Mouse (Mus musculus) neural tube, embryonic 12.5 days (tissue): ENCODE measurements around the gene Tubb3. TPM values are rescaled to one million over a fixed set of nuclear protein-coding genes. Genes with fewer than 3 reads are reported as not detected.

ENCODE experiments used
- ATAC-seq: fragments of 200-750 bp; cut with Nextera tagmentation; 2 replicates; pipeline ENCODE4 v1.8.0; 2017; ENCODE audit warnings: low read depth, mild to moderate bottlenecking, moderate TSS enrichment, moderate library complexity; ENCODE audit not compliant: low FRiP score
- H3K27ac ChIP-seq: fragments of 300-500 bp; sonication (generic); 2 replicates; pipeline ENCODE4 v1.5.1; 2016
- H3K27me3 ChIP-seq: fragments of 300-500 bp; sonication (generic); replicated peaks from 2 replicates; pipeline ENCODE4 v1.6.1; 2016; ENCODE audit warnings: mild to moderate bottlenecking
- H3K36me3 ChIP-seq: fragments of 300-500 bp; sonication (generic); 2 replicates; pipeline ENCODE4 v1.6.1; 2016; ENCODE audit warnings: mild to moderate bottlenecking
- H3K4me1 ChIP-seq: fragments of 300-500 bp; sonication (generic); 2 replicates; pipeline ENCODE4 v1.6.1; 2016
- H3K4me2 ChIP-seq: fragments of 300-500 bp; sonication (generic); replicated peaks from 2 replicates; pipeline ENCODE4 v1.6.1; 2016; ENCODE audit warnings: mild to moderate bottlenecking
- H3K4me3 ChIP-seq: fragments of 300-500 bp; sonication (generic); 2 replicates; pipeline ENCODE4 v1.5.1; 2016
- H3K9ac ChIP-seq: fragments of 300-500 bp; sonication (generic); 2 replicates; pipeline ENCODE4 v1.6.1; 2016; ENCODE audit warnings: mild to moderate bottlenecking
- H3K9me3 ChIP-seq: fragments of 300-500 bp; sonication (generic); 2 replicates; pipeline ENCODE4 v1.6.1; 2016; ENCODE audit warnings: mild to moderate bottlenecking
- WGBS: fragments of 180-500 bp; shearing (Covaris S2); methylation state at CpG from one replicate; pipeline ENCODE4 v1.1.7; 2016; 5-methylcytosine and 5-hydroxymethylcytosine counted together
- polyA plus RNA-seq: library from polyadenylated mRNA; unstranded; fragments of >200 nt; fragmentation: Nextera tagmentation; extraction: Ambion mirVana; gene quantifications from 2 replicates; pipeline ENCODE4 v1.2.1, GENCODE M21; 2016

The Tubb3 gene
- 1,217 and 1,244 TPM in 2 replicates for polyA plus RNA-seq

GRCm38 (mm10) chr8:123411246-123411645 lies at the start of gene Tubb3:
TSS of gene Tubb3 (plus strand) at chr8:123411424.
- Histone ChIP-seq H3K4me3 (peak within 1 kb of the TSS; percentile 79), H3K27ac (peak within 1 kb of the TSS; percentile 93), H3K4me2 (peak within 1 kb of the TSS; percentile 69), H3K9ac (peak within 1 kb of the TSS; percentile 95), H3K4me1 (peaks cover 23% of the 10 kb centered on the region), H3K9me3 (no peaks in the 10 kb centered on the region), H3K36me3 (no peaks in the 10 kb centered on the region), H3K27me3 (0 out of 2 replicates have a peak, but pooled peaks cover 7% of the 10 kb centered on the region)
- WGBS = under 1% methylated on average over 29 of the region's 29 CpGs
- ATAC-seq = peak; percentile 83

GRCm38 (mm10) chr8:123373403-123374238 lies 37.6 kb upstream of the Tubb3 start, which contains the start of gene Tcf25:
TSS of gene Tcf25 (plus strand) at chr8:123373753.
- Histone ChIP-seq H3K4me1 (peaks cover 23% of the 10 kb centered on the region), H3K36me3 (peaks cover 15% of the 10 kb centered on the region; the same call in 1 of the 2 replicates), H3K9ac (peak within 1 kb of the TSS; percentile 76), H3K4me2 (peak within 1 kb of the TSS; percentile 79), H3K4me3 (peak within 1 kb of the TSS; percentile 72), H3K9me3 (no peaks in the 10 kb centered on the region), H3K27ac (peak within 1 kb of the TSS; percentile 90), H3K27me3 (no peaks in the 10 kb centered on the region)
- WGBS = 1% methylated on average over 75 of the region's 75 CpGs
- peak; percentile 93 for ATAC-seq

DNA sequence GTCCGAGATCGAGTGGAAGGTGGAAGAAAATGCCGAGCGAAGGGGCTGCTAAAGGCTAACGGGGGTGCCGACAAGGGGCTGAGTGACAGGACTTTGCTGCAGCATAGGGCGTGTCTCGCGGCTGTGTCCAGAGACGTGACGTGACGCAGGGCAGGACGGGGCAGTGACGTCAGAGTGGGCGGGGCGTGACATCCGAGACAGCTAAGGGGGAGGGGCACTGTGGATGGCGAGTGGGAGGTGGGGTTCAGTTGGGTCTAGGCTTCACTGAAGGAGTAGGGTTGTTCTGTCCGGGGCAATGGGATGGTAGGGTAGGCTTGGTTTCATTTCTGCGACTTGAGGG lies 37.0 kb upstream of the Tubb3 start:
- Histone ChIP-seq H3K36me3 (peaks cover 10% of the 10 kb centered on the region; the same call in 1 of the 2 replicates), H3K9me3 (no peaks in the 10 kb centered on the region), H3K27ac (peak overlapping the region; percentile 90), H3K4me3 (peak overlapping the region; percentile 72), H3K4me2 (peak overlapping the region; percentile 79), H3K9ac (peak overlapping the region; percentile 76), H3K27me3 (no peaks in the 10 kb centered on the region), H3K4me1 (peaks cover 23% of the 10 kb centered on the region)
- under 1% methylated on average over 20 of the region's 20 CpGs for WGBS
- ATAC-seq = peak; percentile 85

DNA sequence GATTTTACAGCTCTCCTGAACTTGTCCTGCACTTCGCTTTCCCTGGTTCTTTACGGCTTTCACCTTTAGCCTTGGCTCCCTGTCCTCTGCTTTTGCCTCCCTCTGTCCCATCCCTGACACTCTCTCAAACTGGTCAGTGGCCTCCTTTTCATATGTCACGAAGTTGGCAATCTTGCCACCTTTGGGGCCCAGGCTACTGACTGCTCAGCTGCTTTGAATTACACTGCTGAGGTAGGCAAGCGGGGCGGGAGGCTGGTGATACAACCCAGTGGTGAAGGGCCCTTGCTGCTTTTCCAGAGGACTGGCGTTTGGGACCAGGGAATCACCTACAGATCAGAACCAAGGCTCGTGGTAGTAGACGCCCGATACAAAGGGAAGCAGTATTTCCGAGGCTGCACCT lies 35.5 kb upstream of the Tubb3 start:
- no peak for ATAC-seq
- 84% methylated on average over 10 of the region's 10 CpGs for WGBS
- 0 out of 2 replicates have a peak overlapping the region, but pooled peaks have one; percentile 0 for H3K4me2 ChIP-seq
- no peaks in the 10 kb centered on the region for H3K9me3 ChIP-seq
- peaks cover 23% of the 10 kb centered on the region for H3K4me1 ChIP-seq
- peaks cover 4% of the 10 kb centered on the region; the same call in 1 of the 2 replicates for H3K36me3 ChIP-seq
- H3K9ac ChIP-seq = no peak overlapping the region
- H3K4me3 ChIP-seq = no peak overlapping the region
- no peaks in the 10 kb centered on the region for H3K27me3 ChIP-seq
- no peak overlapping the region for H3K27ac ChIP-seq

- Histone ChIP-seq H3K27me3 (no peaks in the 10 kb centered on the region), H3K36me3 (peaks cover 8% of the 10 kb centered on the region; the same call in 1 of the 2 replicates), H3K4me1 (peaks cover 23% of the 10 kb centered on the region), H3K4me3 (no peak overlapping the region), H3K9ac (no peak overlapping the region), H3K4me2 (no peak overlapping the region), H3K27ac (no peak overlapping the region), H3K9me3 (no peaks in the 10 kb centered on the region)
- no peak for ATAC-seq
- WGBS = 53% methylated on average over 8 of the region's 8 CpGs
Observed at GRCm38 (mm10) chr8:123376106-123376505, 35.1 kb upstream of the Tubb3 start.

DNA sequence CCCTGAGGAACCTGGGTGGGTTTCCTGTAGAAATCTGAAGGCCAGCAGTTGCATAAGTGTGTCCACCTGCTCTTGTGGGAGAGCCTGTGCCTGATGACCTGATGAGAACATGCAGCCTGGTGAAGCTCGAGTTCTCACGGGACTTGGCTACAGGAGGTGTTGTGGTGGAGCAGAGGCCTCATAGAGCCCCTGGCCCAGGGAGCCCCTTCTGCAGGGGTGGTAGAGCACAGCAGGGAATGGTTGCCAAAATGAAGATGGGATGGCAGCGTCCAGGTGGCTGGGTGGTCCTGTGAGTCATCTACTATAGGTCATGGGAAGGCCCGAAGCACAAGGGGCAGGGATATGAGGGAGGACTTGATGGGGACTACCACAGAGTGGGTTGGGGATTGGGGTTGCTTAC lies 29.5 kb upstream of the Tubb3 start:
- H3K4me3 ChIP-seq = no peak overlapping the region
- peaks cover 60% of the 10 kb centered on the region for H3K36me3 ChIP-seq
- no peaks in the 10 kb centered on the region for H3K9me3 ChIP-seq
- no peak for ATAC-seq
- H3K4me1 ChIP-seq = no peaks in the 10 kb centered on the region
- no peak overlapping the region for H3K27ac ChIP-seq
- no peak overlapping the region for H3K4me2 ChIP-seq
- no peaks in the 10 kb centered on the region for H3K27me3 ChIP-seq
- H3K9ac ChIP-seq = no peak overlapping the region
- 97% methylated on average over 4 of the region's 4 CpGs for WGBS

- 91% methylated on average over 8 of the region's 8 CpGs for WGBS
- no peak for ATAC-seq
Observed at GRCm38 (mm10) chr8:123382516-123382915, 28.7 kb upstream of the Tubb3 start.

GRCm38 (mm10) chr8:123384883-123385540 lies 26.2 kb upstream of the Tubb3 start:
- Histone ChIP-seq H3K4me1 (no peaks in the 10 kb centered on the region), H3K36me3 (peaks cover 93% of the 10 kb centered on the region), H3K9me3 (no peaks in the 10 kb centered on the region), H3K4me2 (no peak overlapping the region), H3K27me3 (no peaks in the 10 kb centered on the region), H3K4me3 (no peak overlapping the region), H3K27ac (no peak overlapping the region), H3K9ac (no peak overlapping the region)
- ATAC-seq = no peak
- WGBS = 75% methylated on average over 9 of the region's 9 CpGs

More at GRCm38 (mm10) chr8:123382516-123382915, 28.7 kb upstream of the Tubb3 start:
- no peak overlapping the region for H3K9ac ChIP-seq
- no peak overlapping the region for H3K27ac ChIP-seq
- H3K9me3 ChIP-seq = no peaks in the 10 kb centered on the region
- H3K4me1 ChIP-seq = no peaks in the 10 kb centered on the region
- no peak overlapping the region for H3K4me3 ChIP-seq
- H3K4me2 ChIP-seq = no peak overlapping the region
- H3K27me3 ChIP-seq = no peaks in the 10 kb centered on the region
- peaks cover 68% of the 10 kb centered on the region for H3K36me3 ChIP-seq

DNA sequence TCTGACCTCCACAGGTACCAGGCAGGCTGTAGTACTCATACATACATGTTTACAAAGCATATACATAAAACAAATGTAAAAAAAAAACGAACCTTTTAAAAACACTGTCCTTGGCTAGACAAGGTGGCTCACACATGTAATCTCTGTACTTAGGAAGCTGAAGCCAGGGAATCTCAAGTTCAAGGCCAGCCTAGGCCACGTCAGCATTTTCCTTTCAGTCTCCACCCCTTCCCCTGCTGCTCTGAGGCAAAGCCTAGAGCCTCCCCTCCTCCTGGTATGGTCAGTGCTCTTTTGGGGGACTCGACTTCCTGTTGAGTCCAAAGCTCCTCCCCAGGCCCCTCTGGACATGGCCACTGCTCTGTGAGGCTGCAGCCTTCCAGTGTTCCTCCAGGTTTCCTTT lies 24.2 kb upstream of the Tubb3 start:
- ATAC-seq = no peak
- H3K9me3 ChIP-seq = no peaks in the 10 kb centered on the region
- H3K27me3 ChIP-seq = no peaks in the 10 kb centered on the region
- WGBS = 79% methylated on average over 3 of the region's 3 CpGs
- H3K4me3 ChIP-seq = no peak overlapping the region
- H3K27ac ChIP-seq = no peak overlapping the region
- H3K9ac ChIP-seq = no peak overlapping the region
- no peak overlapping the region for H3K4me2 ChIP-seq
- peaks cover 100% of the 10 kb centered on the region for H3K36me3 ChIP-seq
- no peaks in the 10 kb centered on the region for H3K4me1 ChIP-seq

DNA sequence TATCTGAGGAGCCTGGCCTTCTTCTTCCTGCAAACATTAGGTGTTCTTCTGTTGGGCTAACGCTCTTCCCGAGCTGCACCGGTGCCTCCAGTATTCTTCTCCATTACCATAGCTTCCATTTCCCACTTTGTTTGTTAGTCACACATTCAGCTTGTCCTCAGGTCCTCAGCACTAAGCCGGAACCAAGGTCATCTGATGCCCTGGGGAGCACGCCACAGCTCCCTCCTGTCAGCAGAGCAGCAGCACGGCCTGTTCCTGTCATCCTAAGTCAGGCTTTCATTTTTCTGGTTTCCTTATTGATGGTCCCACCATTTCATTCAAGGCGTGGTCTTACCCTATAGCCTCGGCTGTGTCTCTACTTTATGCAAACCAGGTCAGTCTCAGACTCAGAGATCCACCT lies 23.4 kb upstream of the Tubb3 start:
- no peaks in the 10 kb centered on the region for H3K27me3 ChIP-seq
- no peaks in the 10 kb centered on the region for H3K4me1 ChIP-seq
- peaks cover 100% of the 10 kb centered on the region for H3K36me3 ChIP-seq
- ATAC-seq = no peak
- H3K9ac ChIP-seq = no peak overlapping the region
- H3K4me3 ChIP-seq = no peak overlapping the region
- 93% methylated on average over 8 of the region's 8 CpGs for WGBS
- H3K4me2 ChIP-seq = no peak overlapping the region
- no peaks in the 10 kb centered on the region for H3K9me3 ChIP-seq
- no peak overlapping the region for H3K27ac ChIP-seq

- Histone ChIP-seq H3K9ac (no peak overlapping the region), H3K4me1 (no peaks in the 10 kb centered on the region), H3K27ac (no peak overlapping the region), H3K27me3 (no peaks in the 10 kb centered on the region), H3K4me3 (no peak overlapping the region), H3K36me3 (peaks cover 100% of the 10 kb centered on the region), H3K4me2 (no peak overlapping the region), H3K9me3 (no peaks in the 10 kb centered on the region)
- 96% methylated on average over 7 of the region's 7 CpGs for WGBS
- no peak for ATAC-seq
Observed at GRCm38 (mm10) chr8:123389026-123389425, 22.2 kb upstream of the Tubb3 start.

GRCm38 (mm10) chr8:123398308-123398707 lies 12.9 kb upstream of the Tubb3 start:
- no peak for ATAC-seq
- peaks cover 100% of the 10 kb centered on the region for H3K36me3 ChIP-seq
- WGBS = 95% methylated on average over 13 of the region's 13 CpGs
- H3K9me3 ChIP-seq = no peaks in the 10 kb centered on the region
- no peaks in the 10 kb centered on the region for H3K27me3 ChIP-seq
- no peak overlapping the region for H3K9ac ChIP-seq
- H3K4me1 ChIP-seq = no peaks in the 10 kb centered on the region
- H3K27ac ChIP-seq = no peak overlapping the region
- no peak overlapping the region for H3K4me3 ChIP-seq
- H3K4me2 ChIP-seq = no peak overlapping the region
